Mouse (Mus musculus) fat pad, adult 2 months (tissue): ENCODE data around the gene Slc8b1.
A peak's percentile ranks its signal among the peaks of the same experiment; 100 is the strongest.

Experiments used
- DNase-seq: peaks from one replicate; pipeline ENCODE4 v3.0.0-alpha.2; 2011; ENCODE audit warnings: low read depth, low spot score; ENCODE audit errors: extremely low read depth

Slc8b1 gene

GRCm38 (mm10) chr5:120510982-120511642, at the start of gene Slc8b1:
TSS of gene Slc8b1 (plus strand) at chr5:120511168.
- peak; percentile 23 for DNase-seq

GRCm38 (mm10) chr5:120461902-120462301, 49.1 kb upstream of the Slc8b1 start:
- no peak for DNase-seq

- no peak for DNase-seq
Measured at GRCm38 (mm10) chr5:120464321-120464720, 46.6 kb upstream of the Slc8b1 start.

GRCm38 (mm10) chr5:120465062-120465461, 45.9 kb upstream of the Slc8b1 start:
- no peak for DNase-seq

- DNase-seq: no peak
Measured at GRCm38 (mm10) chr5:120465860-120466259, 45.1 kb upstream of the Slc8b1 start.

DNA sequence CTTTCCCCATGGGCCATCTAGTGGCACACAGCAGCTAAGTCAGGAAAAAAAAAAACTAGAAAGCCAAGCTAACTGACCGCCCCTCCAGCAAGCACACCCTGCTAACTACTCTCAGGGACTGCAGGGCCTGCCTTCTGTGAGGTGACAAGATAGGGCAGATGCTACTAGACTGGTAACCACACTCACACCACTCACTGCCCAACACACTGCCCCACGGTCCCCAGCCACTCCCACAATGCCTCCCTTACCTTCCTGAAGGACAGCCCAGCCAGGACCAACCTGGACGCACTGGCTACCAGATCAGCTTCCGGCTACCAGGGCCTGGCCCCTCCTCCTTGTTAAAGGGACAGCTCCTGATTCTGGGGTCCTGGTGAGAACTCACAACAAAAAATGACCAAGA, 43.9 kb upstream of the Slc8b1 start:
- no peak for DNase-seq

DNA sequence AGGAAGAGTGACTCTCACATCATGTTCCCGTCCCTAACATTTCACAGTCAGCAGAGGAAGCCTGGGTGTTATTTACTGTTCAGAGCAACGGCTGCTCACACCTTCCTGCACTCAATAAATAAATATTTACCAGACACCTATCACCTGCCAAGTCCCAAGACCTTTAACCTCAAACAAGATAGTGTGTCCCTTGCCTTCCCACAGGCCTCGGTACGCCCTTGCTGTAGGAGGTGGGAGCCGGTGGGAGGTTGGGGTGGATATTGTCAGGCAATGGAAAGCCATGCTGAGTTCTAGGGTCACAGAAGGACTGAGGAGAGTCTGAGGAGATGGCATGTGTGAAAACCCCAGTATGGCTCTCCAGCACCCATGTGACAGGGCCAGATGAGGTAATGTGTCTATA, 42.6 kb upstream of the Slc8b1 start:
- DNase-seq: no peak

GRCm38 (mm10) chr5:120468830-120469229, 42.1 kb upstream of the Slc8b1 start:
- no peak for DNase-seq

GRCm38 (mm10) chr5:120471538-120471937, 39.4 kb upstream of the Slc8b1 start:
- no peak for DNase-seq

GRCm38 (mm10) chr5:120472770-120473169, 38.2 kb upstream of the Slc8b1 start, which contains the start of gene Sdsl:
TSS of gene Sdsl (minus strand) at chr5:120472810.
- no peak for DNase-seq

DNA sequence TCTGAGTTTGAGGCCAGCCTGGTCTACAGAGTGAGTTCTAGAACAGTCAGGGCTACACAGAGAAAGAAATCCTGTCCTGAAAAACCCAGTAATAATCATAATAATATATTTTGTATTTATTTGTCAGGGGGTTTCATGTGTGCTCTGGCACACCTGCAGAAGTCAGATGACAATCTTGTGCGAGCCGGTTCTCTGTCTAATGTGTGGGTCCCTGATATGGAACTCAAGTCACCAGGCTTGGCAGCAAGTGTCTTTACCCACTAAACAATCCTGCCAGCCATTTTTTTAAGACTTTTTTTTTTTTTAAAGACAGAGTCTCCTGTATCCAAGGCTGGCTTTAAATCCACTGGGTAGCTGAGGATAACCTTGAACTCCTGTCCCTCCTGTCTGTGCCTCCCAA, 37.6 kb upstream of the Slc8b1 start:
- DNase-seq: no peak

DNA sequence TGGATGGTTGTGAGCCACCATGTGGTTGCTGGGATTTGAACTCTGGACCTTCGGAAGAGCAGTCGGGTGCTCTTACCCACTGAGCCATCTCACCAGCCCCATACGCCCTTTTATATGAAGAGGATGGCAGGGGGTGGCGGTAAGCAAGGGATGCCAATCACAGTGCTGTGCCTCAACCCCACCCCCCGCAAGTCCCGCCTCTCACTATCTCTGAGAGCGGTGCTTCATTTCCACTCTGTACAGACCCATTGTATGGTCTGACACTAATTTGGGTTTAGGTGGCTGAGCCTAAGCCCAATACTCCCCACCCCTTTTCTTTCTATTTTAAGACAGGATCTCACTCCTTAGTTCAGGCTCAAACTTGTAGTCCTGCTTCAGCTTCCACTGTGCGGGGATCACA, 35.1 kb upstream of the Slc8b1 start:
- no peak for DNase-seq

DNA sequence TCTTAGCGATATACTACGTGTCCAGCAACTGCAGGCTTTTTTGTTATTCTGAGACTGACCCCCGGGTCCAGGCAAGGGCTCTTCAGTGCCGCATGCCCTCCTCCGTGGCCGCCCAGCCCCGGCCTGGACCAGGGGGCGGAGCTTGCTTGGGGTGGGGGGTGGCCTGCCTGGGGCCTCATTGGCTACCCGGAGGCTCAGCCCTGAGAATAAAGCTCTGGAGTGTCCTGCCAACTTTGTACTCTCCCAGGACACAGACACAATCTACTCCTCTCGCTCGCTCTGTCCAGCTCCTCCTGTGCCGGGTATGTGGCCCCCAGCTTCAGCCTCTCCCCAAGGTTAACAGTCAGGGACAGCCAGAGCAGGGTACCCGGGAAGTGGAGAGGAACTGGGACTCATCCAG, 34.7 kb upstream of the Slc8b1 start, which contains the start of gene Sds:
TSS of gene Sds (plus strand) at position 231 of the 400 bp plus-strand sequence.
- DNase-seq: no peak

DNA sequence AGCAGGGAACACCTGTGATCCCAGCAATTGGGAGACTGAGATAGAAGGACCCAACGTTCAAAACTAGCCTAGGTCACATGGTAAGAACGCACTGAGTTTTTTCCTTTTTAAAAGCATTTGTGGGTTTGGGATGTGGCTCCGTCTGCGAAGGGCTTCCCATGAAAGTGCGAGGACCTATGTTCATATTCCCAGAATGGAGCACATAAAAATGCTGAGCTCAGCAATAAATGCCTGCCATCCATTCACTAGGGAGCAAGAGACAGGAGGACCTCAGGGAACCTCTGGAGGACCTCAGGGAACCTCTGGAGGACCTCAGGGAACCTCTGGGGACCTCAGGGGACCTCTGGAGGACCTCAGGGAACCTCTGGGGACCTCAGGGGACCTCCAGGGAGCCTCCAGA, 33.0 kb upstream of the Slc8b1 start:
- DNase-seq: no peak

- no peak for DNase-seq
Measured at GRCm38 (mm10) chr5:120479538-120479937, 31.4 kb upstream of the Slc8b1 start.

DNA sequence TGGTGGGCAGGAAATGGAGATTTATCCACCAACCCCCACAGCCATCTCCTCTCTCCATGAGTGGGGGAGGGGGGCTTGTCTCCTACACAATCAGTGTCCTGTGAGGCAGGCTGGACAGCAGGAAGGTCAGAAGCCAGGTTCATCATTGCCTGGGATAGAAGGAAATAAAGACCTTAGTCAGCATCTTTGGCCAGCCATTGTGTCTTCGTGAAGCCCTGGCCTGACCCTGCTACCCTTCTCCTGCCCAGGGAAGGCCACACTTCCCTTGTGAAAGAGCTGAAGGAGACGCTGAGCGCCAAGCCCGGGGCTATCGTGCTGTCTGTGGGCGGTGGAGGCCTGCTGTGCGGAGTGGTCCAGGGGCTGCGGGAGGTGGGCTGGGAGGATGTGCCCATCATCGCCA, 29.8 kb upstream of the Slc8b1 start:
- no peak for DNase-seq

GRCm38 (mm10) chr5:120483399-120483798, 27.6 kb upstream of the Slc8b1 start:
- DNase-seq: no peak

GRCm38 (mm10) chr5:120487844-120488243, 23.1 kb upstream of the Slc8b1 start:
- no peak for DNase-seq

- no peak for DNase-seq
Measured at GRCm38 (mm10) chr5:120490679-120491192, 20.2 kb upstream of the Slc8b1 start.

- no peak for DNase-seq
Measured at GRCm38 (mm10) chr5:120492437-120492836, 18.5 kb upstream of the Slc8b1 start.

DNA sequence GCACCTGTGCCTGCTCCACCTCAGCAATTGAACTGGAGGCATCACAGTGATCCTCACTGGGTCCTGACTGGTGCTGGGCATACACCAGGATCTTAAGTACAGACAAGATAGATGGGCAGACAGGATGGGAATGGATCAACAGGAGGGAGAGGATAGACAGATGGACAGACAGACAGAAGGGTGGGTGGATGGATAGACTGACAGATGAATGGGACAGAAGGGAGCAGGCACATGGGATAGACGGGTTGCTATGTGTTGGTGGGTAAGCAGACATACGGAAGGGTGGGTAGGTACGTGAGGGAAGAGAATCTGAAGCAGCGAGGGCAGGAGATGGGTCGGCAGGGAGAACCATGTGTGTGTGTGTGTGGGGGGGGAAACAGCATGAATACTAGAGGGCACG, 17.5 kb upstream of the Slc8b1 start:
- DNase-seq: no peak

- DNase-seq: no peak
Measured at GRCm38 (mm10) chr5:120493873-120494395, 17.0 kb upstream of the Slc8b1 start.
